Mouse (Mus musculus) urinary bladder, postnatal 36 days (tissue): ENCODE measurements around the gene Fabp3.

Experiments used
- DNase-seq, 2 experiments: peaks; one replicate each; pipeline ENCODE4 v3.0.0; 2022; ENCODE audit warnings: low spot score in 2 of 2, mixed read lengths in 1 of 2

Gene Fabp3

GRCm38 (mm10) chr4:130323607-130324006 lies 15.2 kb downstream of the Fabp3 start:
- DNase-seq: no peak

GRCm38 (mm10) chr4:130325446-130325845 lies 17.1 kb downstream of the Fabp3 start:
- DNase-seq: no peak

- no peak for DNase-seq
Measured at GRCm38 (mm10) chr4:130327366-130327765, 19.0 kb downstream of the Fabp3 start.

GRCm38 (mm10) chr4:130335867-130336266 lies 27.5 kb downstream of the Fabp3 start:
- DNase-seq: no peak

- peak; percentile 24 to 36 for DNase-seq
Measured at GRCm38 (mm10) chr4:130341691-130342090, 33.3 kb downstream of the Fabp3 start.

GRCm38 (mm10) chr4:130349666-130350065 lies 41.3 kb downstream of the Fabp3 start:
- DNase-seq: no peak

GRCm38 (mm10) chr4:130350690-130351422 lies 42.5 kb downstream of the Fabp3 start:
- DNase-seq: no peak

GRCm38 (mm10) chr4:130352588-130352987 lies 44.2 kb downstream of the Fabp3 start:
- DNase-seq: no peak

GRCm38 (mm10) chr4:130357946-130358345 lies 49.6 kb downstream of the Fabp3 start:
- no peak for DNase-seq

DNA sequence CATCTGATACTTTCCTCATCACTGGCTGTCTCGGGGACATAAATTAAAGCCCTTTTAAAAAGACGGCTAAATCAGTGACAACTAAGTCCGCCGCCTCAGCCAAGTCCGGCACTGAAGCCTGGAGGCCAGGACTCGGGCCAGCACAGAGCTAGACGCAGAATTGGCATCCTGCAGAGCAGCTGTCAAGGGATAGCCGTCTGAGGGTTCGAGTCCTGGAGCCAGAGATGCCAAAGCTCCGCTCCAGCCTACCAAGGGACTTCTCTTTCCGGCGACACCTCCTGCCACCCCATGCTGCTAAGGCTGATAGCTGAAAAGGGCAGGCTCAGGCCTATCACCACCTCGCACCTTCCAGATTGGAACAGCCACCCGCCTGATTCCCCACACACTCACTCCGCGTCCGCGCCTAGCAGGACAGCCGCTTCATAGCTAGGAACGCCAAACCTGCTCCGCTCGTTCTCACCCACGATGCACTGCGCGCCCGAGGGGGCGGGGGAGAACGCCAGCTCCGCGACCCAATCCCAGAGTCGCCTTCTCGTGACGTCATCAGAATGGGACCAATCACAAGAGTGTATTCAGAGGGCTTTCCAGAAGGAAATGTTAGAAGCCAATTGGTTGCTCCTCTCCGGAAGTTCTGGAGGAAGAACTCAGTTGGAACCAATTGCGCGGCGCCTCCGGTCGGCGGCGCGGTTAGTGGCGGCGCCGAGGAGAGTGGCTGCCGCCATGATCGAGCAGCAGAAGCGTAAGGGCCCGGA lies 51.3 kb downstream of the Fabp3 start, which contains the start of the genes Zcchc17 and Snrnp40:
Gene Zcchc17, minus strand, starts transcription at position 458 of the 752 bp plus-strand sequence.
Gene Snrnp40, plus strand, starts transcription at position 647 of the 752 bp plus-strand sequence.
- peak; percentile 98 for DNase-seq

DNA sequence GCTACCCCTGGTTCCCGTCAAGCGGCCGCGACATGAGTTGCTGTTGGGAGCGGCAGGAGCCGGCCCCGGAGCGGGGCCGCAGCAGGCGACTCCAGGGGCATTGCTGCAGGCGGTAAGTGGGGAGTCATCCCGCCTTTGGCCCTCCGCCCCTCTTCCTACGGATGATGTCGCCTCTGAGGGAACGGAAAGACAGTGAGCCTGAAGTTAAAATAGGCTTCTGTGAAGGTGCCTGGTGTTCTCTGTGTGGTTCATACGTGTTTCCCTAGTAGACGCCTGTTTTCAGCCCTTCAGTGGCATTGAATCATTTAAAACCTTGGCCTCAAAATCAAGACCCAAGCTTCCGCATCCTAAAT lies 51.8 kb downstream of the Fabp3 start:
- DNase-seq: no peak
